Mouse (Mus musculus) embryonic fibroblast, embryonic 13.5 days (primary cell): ENCODE data around the gene Nexn. TPM values are rescaled to one million over a fixed set of nuclear protein-coding genes. Genes with fewer than 3 reads are reported as not detected.
"Not testable (repeated sequence)": the region's sequence is repeated elsewhere in the genome, so short reads cannot be mapped to it uniquely, and the experiment has no call there.

Experiments
- H3K27ac ChIP-seq: 2 replicates; pipeline ENCODE4 v1.5.1; 2012; ENCODE audit warnings: low read length, control low read depth, inconsistent platforms; ENCODE audit not compliant: insufficient read depth
- H3K4me1 ChIP-seq: 2 replicates; pipeline ENCODE4 v1.6.1; 2011; ENCODE audit warnings: low read length; ENCODE audit not compliant: control insufficient read depth, insufficient read depth
- H3K4me3 ChIP-seq: 2 replicates; pipeline ENCODE4 v1.5.1; 2011; ENCODE audit warnings: mild to moderate bottlenecking, control low read depth, low read length; ENCODE audit not compliant: insufficient read depth
- CTCF ChIP-seq: IDR thresholded peaks from 2 replicates; pipeline ENCODE4 v1.5.1; 2011; ENCODE audit warnings: mild to moderate bottlenecking, control low read depth, low read length, moderate library complexity, borderline replicate concordance; ENCODE audit not compliant: insufficient read depth
- POLR2A ChIP-seq: IDR thresholded peaks from 2 replicates; pipeline ENCODE4 v1.6.1; 2011; ENCODE audit warnings: low read depth, mild to moderate bottlenecking, control low read depth, low read length, moderate library complexity
- polyA plus RNA-seq: library from polyadenylated mRNA; stranded (reverse); fragments of >200 nt; gene quantifications from 2 replicates; pipeline ENCODE4 v1.2.4, GENCODE M21; 2011; ENCODE audit warnings: low read depth; ENCODE audit not compliant: missing spikeins, insufficient read length

The Nexn gene
- polyA plus RNA-seq = 144 and 152 TPM in 2 replicates

GRCm38 (mm10) chr3:152266036-152266421, at the start of gene Nexn:
Gene Nexn (minus strand): TSS chr3:152266350.
- TF ChIP-seq POLR2A = peak; percentile 57; the same call in 1 of the 2 replicates
- no peak for TF ChIP-seq CTCF
- peak within 1 kb of the TSS; percentile 69 for H3K4me3 ChIP-seq
- 0 out of 2 replicates have a peak, but pooled peaks cover 2% of the 10 kb centered on the region for H3K4me1 ChIP-seq

GRCm38 (mm10) chr3:152315613-152316012, 49.5 kb upstream of the Nexn start:
- Histone ChIP-seq H3K4me1 (no peaks in the 10 kb centered on the region), H3K27ac (no peak overlapping the region), H3K4me3 (no peak overlapping the region)
- peak; percentile 100 for TF ChIP-seq CTCF
- no peak for TF ChIP-seq POLR2A

More at GRCm38 (mm10) chr3:152266036-152266421, at the start of gene Nexn:
- H3K27ac ChIP-seq = peak within 1 kb of the TSS; percentile 80

GRCm38 (mm10) chr3:152314666-152315065, 48.5 kb upstream of the Nexn start:
- H3K27ac ChIP-seq, H3K4me3 ChIP-seq, H3K4me1 ChIP-seq: not testable (repeated sequence)

- Histone ChIP-seq H3K27ac (peak overlapping the region; percentile 49), H3K4me3 (no peak overlapping the region), H3K4me1 (peaks cover 8% of the 10 kb centered on the region; the same call in 1 of the 2 replicates)
- TF ChIP-seq POLR2A (no peak), CTCF (no peak)
These were observed 43.1 kb upstream of the Nexn start for GRCm38 (mm10) chr3:152309250-152309645.

GRCm38 (mm10) chr3:152308485-152309249, 42.5 kb upstream of the Nexn start:
- Histone ChIP-seq H3K4me1 (peaks cover 8% of the 10 kb centered on the region; the same call in 1 of the 2 replicates), H3K4me3 (no peak overlapping the region), H3K27ac (peak overlapping the region; percentile 49)
- TF ChIP-seq POLR2A = no peak

- peaks cover 8% of the 10 kb centered on the region; the same call in 1 of the 2 replicates for H3K4me1 ChIP-seq
- TF ChIP-seq CTCF = no peak
- no peak for TF ChIP-seq POLR2A
- H3K4me3 ChIP-seq = no peak overlapping the region
- no peak overlapping the region for H3K27ac ChIP-seq
These were observed 39.8 kb upstream of the Nexn start for GRCm38 (mm10) chr3:152305971-152306370.

- H3K4me1 ChIP-seq = peaks cover 8% of the 10 kb centered on the region; the same call in 1 of the 2 replicates
- no peak overlapping the region for H3K4me3 ChIP-seq
- H3K27ac ChIP-seq = no peak overlapping the region
- TF ChIP-seq POLR2A = no peak
- TF ChIP-seq CTCF = no peak
These were observed 38.9 kb upstream of the Nexn start for GRCm38 (mm10) chr3:152305080-152305479.

GRCm38 (mm10) chr3:152304093-152304815, 38.1 kb upstream of the Nexn start:
- TF ChIP-seq POLR2A (no peak), CTCF (no peak)
- H3K4me3 ChIP-seq = no peak overlapping the region
- H3K4me1 ChIP-seq = peaks cover 8% of the 10 kb centered on the region; the same call in 1 of the 2 replicates
- peak overlapping the region; percentile 78 for H3K27ac ChIP-seq

- Histone ChIP-seq H3K27ac (no peak overlapping the region), H3K4me1 (peaks cover 2% of the 10 kb centered on the region; the same call in 1 of the 2 replicates), H3K4me3 (no peak overlapping the region)
- TF ChIP-seq POLR2A (no peak), CTCF (no peak)
These were observed 36.8 kb upstream of the Nexn start for GRCm38 (mm10) chr3:152302991-152303390.
